Mouse (Mus musculus) left cerebral cortex, postnatal 14 days (tissue): ENCODE results near the gene Wdr45b. TPM values are rescaled to one million over a fixed set of nuclear protein-coding genes. Genes with fewer than 3 reads are reported as not detected.
A peak's percentile ranks its signal among the peaks of the same experiment; 100 is the strongest.
"Not testable (repeated sequence)": the region's sequence is repeated elsewhere in the genome, so short reads cannot be mapped to it uniquely, and the experiment has no call there.

ENCODE experiments used
- DNase-seq, 2 experiments: peaks; one replicate each; pipeline ENCODE4 v3.0.0; 2021 to 2022; ENCODE audit warnings: low spot score in 2 of 2, mixed read lengths in 1 of 2
- intact Hi-C: fragments of 180-260 bp; cut with DNase I; formaldehyde crosslinking; loops from one replicate; pipeline ENCODE4 v1.15.1; 2025
- microRNA-seq, 2 experiments: library from miRNA; unstranded; fragments of <30 nt; microRNA quantifications; one replicate each; pipeline ENCODE4 v1.2.0; 2022
- total RNA-seq, 2 experiments: library from RNA; stranded (reverse); gene quantifications; 2 replicates each; pipeline ENCODE4 v1.2.3; 2021

Gene Wdr45b
- total RNA-seq, 2 experiments from 2014 or later, result 62.2 to 68.9 TPM

DNA sequence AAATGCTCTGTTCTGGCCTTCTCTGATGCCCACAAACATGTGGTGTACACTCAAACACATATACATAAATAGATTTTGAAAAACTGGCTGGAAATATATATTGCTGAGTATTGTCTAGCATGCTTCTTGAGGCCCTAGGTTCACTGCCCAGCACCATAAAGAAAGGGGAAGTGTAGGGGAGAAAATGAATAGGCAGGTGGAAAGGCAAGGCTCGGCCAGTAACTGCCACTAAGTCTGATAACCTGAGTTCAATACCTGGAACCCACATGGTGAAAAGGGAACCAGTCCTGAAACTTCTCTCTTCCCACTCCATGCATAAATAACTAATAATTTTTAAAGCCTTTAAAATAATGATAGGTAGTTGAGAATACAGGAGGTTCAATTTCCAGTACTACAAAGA lies 14.6 kb downstream of the Wdr45b start:
- DNase-seq, result no peak
- intact Hi-C loops, result no loop called here

DNA sequence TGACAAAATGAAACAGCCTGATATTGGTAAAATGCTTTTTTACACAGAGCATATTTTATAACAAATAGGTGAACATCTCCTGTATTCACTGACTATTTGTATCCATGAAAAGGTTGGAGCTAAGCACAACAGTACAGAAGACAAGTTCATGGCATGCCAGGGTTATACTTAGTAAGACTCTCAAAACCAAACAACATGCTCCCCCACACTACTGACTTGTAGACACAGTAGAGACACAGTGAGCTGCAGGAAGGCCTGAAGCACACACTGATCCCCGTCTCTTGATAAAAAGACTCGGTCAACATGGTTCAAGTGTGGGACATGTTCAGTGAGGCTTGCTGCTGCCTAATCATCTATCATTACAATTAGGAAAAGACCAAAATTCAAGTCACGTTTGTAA lies 22.6 kb downstream of the Wdr45b start:
- DNase-seq, result no peak
- intact Hi-C loops, result no loop called here

DNA sequence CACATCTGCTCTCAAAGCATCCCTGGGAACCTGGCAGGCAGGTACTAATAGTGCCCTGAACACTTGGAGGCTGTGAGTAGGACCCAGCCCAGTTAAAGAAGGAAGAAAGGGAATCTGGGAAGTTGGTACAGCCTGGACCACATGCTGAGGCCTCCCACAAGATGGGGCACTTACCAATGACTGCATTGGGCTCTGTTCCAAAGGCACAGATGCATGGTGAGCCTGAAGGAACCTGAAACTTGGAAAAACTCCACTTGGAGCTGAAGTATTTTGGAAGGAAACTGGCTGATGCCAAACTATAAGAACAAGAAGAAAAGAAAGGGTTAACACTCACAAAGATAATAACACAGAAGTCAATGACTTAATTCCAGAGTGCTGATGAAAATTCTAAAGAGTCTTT lies 25.6 kb downstream of the Wdr45b start:
- intact Hi-C loops, result no loop called here

DNA sequence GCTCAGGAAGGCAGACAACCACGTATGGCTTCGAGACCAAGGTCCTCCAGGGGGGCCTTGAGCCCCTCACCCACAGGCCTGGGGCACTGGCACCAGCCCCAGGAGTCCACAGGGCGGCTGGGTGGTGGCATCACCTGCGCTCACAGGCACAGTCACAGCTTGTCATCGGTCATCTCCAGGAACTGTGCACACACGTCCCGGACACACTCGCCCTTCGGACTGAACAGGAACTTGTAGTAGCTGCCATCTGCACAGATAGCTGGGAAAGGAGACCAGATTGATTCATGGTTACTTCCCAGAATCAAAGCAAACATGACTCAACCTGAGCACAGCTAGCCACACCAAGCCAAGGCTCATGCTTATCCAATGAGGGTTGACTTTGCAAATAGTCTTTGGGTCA lies 26.0 kb downstream of the Wdr45b start:
- intact Hi-C loops, result no loop called here
- DNase-seq, result no peak

More for the DNA sequence above, 25.6 kb downstream of the Wdr45b start:
- peak in 1 of 2 experiments; percentile 44 for DNase-seq

DNA sequence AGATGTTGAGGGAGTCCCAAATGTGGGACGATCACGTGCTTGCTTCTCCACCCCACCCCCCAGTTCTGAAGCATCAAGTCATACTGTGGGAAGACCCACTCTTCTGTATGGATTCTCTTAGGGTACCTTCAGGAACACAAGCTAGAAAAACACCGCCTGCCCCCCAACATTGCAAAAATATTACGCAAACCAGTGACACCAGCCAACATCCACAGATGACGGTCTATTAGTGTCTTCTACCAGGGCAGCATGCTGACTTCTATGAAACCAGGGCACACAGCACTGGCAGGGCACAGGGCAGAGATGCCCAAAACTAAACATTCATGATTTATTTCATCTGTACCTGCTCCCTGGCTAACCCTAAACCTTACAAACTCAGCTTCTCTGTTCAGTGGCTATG lies 27.6 kb downstream of the Wdr45b start:
- no peak for DNase-seq
- intact Hi-C loops, result no loop called here

DNA sequence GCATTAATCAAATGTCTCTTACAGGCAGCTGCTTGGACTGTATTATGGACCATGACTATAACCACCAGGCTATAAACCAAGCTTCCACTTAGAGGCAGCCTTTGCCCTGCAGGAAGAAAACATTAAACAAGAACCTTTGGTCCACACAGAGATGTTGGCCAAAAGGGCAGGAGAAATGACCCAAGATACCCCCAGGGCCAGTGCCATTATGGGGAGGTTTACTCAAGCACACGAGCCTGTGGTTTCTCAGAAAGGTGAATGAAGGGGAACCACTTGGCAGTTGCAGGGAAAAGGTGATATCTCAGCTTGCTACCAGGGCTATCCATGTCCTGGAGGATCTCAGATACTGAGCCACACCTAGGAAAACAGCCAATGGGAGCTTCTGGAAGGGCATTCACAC lies 28.2 kb downstream of the Wdr45b start:
- DNase-seq, result no peak
- intact Hi-C loops, result no loop called here

DNA sequence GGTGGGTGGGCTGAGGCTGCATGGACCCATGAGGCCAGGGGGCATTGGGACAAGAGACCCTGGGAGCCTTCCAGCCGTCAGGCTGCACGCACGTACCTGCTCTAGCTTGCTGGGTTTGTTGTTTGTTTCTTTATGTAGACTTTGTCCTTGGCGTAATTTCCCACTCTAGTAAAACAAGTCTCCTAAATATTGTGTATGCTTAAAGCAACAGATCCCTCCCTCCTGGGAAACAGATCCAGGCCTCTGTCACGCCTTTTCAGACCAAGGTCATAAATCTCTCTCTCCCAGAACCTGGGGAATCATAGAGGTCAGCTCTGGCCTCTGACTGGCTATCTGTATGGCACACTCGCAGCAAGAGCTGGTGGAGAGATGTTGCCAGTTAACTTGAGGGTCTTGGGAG lies 46.5 kb downstream of the Wdr45b start:
- DNase-seq, intact Hi-C loops: not testable (repeated sequence)

DNA sequence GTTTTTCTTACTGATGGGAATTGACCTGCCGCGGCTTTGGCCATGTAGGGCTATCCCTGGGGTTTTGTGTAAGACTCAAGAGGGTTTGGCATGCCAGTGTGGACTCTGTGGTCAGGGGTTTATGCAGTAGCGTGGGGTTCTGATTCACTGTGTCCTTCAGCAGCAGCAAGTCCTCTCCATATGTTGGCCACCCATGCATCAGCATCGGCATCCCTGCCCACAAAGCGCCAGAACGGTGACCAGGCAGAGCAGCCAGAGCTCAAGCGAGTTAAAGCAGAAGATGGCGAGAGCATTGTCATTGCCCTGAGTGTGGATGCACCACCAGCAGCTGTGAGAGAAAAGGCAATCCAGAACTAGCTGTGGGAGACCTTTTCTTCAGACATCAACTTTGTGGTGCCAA lies 47.6 kb downstream of the Wdr45b start:
- DNase-seq, result peak in 1 of 2 experiments; percentile 44
- intact Hi-C loops, result no loop called here

DNA sequence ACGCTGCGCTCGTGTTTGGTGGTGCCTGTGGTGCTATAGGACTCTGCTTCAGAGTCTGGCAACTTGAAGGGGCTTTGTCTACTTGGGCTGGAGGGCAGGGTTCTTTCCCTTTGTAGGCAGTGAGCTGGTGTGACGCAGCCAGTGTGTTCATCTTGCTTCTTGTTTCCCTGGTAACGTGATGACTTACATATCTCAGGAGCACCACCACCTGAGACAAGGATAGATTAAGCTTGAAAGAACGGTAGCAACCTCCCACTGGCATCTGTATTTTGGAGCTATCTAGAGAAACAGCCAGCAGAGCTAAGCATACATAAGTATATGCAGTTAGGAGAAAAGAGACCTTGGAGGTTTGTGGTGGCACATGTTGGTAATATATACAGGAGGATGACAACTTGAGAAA lies 48.9 kb downstream of the Wdr45b start:
- intact Hi-C loops, result no loop called here
- peak; percentile 60 to 84 for DNase-seq

DNA sequence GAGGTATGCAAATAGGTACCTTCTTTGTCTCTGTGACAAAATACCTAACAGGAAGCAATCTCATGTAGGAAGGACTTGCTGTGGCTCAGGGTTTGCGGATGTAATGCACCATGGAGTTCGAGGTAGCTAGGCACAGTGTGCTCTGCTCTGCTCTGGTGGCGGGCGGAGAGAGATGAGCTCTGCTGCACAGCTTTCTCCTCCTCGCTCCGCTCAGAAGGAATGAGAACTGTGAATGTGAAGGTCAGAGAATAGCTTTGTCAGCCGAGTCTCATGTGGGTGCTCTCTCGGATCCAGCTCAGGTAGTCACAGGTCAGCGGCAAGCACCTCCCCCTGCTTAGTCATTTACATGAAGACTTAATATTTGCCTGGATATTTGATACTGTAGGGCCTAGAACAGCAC lies 54.0 kb downstream of the Wdr45b start:
- intact Hi-C loops, result no loop called here
- DNase-seq, result no peak

DNA sequence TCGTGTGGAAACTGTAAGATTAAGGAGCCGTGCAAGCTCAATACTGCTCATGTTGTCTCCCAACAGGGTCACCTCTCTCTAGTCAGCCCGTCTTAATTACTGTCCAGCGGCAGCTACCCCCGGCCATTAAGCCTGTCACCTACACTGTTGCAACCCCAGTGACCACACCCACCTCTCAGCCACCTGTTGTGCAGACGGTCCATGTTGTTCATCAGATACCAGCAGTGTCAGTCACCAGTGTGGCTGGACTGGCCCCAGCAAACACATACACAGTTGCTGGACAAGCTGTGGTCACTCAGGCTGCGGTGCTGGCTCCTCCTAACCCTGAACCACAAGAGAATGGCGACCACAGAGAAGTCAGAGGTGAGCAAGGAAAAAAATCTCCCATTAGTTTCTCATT lies 55.8 kb downstream of the Wdr45b start:
- DNase-seq, result no peak
- intact Hi-C loops, result no loop called here

DNA sequence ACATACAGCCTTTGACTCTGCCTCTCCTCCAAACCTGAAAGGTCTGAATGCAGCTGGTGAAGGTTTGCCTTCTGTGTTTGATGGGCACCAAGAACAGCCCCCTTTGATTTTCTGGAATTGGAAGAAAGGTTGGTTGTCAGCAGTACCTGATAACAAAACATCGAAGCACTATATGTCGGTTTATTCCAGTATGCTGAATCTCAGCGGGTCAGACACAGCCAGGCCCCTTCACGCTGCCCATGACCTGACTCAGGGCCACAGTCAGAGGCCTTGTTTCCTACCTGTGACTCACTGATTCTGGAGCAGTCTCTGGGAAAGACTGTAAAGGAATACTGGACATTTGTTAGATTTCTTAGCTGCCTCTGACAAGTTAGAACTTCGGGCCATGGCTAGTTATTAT lies 59.5 kb downstream of the Wdr45b start:
- intact Hi-C loops, result no loop called here
- DNase-seq, result no peak

DNA sequence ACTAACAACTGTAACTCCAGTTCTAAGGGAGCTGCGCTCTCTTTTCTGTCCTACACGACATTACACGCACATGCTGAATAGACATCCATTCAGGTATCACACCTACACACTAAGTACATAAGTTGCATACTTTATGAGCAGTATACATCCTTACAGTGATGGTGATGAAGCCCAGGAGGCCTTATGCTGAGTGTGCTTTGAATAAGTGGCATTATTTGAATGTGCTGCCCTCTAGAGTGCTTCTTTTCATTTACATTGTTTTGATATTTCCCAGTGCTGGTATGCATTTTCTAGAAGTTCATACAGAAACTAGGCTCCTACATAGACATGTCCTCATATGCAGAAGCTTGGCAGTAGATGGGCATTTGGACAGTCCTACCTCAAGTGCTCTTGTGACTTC lies 64.4 kb downstream of the Wdr45b start:
- DNase-seq, result no peak
- intact Hi-C loops, result no loop called here

DNA sequence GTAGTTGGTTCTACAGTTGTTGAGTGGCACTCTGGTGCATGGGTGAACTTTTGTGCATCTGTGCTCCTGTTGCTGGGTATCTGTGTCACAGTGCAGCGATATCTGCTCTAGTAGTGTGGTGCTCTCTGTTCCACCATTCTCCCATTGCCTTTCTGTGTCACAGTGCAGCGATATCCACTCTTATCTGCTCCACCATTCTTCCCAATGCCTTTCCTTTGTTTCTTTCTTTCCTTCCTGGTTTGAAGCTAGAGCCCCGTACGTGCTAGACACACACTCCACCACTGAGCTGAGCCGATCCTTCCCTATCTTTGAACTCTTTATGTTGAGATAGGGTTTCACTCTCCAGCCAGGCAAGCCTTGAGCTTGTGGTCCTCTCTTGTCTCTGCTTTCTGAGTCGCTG lies 71.3 kb downstream of the Wdr45b start:
- DNase-seq, result no peak
- intact Hi-C loops, result no loop called here

DNA sequence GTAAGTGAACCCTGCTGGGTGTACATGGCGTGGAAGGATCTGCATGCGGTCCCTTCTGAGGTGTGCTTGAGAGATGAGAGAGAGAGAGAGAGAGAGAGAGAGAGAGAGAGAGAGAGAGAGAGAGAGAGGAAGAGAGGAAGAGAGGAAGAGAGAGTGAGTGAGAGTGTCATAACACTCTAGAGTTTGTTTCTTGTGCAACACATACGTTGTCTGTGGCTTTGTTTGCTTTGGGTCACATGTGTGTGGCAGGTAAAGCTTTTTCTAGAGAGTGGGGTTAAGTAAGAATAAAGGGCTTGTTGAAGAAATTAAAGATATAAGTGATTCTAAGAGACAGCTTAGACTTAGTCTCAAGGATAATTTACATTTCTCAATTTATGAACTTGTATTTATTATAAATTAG lies 76.2 kb downstream of the Wdr45b start:
- no peak for DNase-seq
- intact Hi-C loops, result no loop called here

DNA sequence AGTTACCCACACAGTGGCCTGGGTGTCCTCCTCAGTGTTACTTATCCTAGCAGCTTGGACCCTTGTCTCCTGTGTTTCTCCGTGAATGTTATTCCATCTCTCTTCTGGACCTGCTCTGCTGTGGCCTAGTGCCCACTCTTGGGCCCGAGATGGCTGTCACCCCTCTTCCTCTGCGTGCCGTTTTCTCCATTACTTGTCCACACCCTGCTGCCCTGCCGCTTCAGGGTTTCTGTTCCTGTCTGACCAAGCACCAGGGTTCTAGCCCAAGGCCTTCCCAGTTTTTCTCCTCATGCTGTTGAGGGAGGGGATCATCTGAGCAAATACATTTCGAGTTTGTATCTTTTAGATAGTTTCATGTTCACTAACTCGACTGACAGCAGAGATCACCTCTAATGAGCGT lies 76.7 kb downstream of the Wdr45b start:
- no peak for DNase-seq
- intact Hi-C loops, result no loop called here

Small RNA genes lying within 50 kb of the gene (microRNA-seq; reads per million reads assigned to microRNA genes)
- gene Mir7236, result 0.26 to 0.34 reads per million in 2 experiments

Other genes starting within 250 kb of the Wdr45b start
- not detected for gene Tex19.2, start 235.8 kb downstream of the Wdr45b start, total RNA-seq
- not detected for gene Tex19.1, start 208.3 kb downstream of the Wdr45b start, total RNA-seq
- gene Uts2r, start 194.2 kb downstream of the Wdr45b start, total RNA-seq, result not detected
- gene Hexdc, start 150.0 kb downstream of the Wdr45b start, total RNA-seq, result 10 to 100 TPM; 30.6 to 32.4 TPM
- gene Ogfod3, start 149.7 kb downstream of the Wdr45b start, total RNA-seq, result 1 to 10 TPM; 7.1 to 7.4 TPM
- 10 to 100 TPM; 21.1 to 23.8 TPM for gene Cybc1, start 125.1 kb downstream of the Wdr45b start, total RNA-seq
- 10 to 100 TPM; 67.4 to 70.7 TPM for gene Narf, start 117.2 kb downstream of the Wdr45b start, total RNA-seq
- 100 to 1,000 TPM; 115 TPM for gene Foxk2, start 94.5 kb downstream of the Wdr45b start, total RNA-seq
- 10 to 100 TPM; 42.2 to 44.7 TPM for gene Rab40b, start 33.8 kb upstream of the Wdr45b start, total RNA-seq
- gene Fn3krp, start 67.0 kb upstream of the Wdr45b start, total RNA-seq, result 10 to 100 TPM; 32.9 to 34.5 TPM
- 10 to 100 TPM; 31.1 to 35.2 TPM for gene Fn3k, start 80.5 kb upstream of the Wdr45b start, total RNA-seq
- gene Tbcd, start 97.5 kb upstream of the Wdr45b start, total RNA-seq, result 10 to 100 TPM; 45.9 to 48.2 TPM
- gene Zfp750, start 164.9 kb upstream of the Wdr45b start, total RNA-seq, result not detected